Mouse (Mus musculus) CH12.LX (cell line): ENCODE measurements around the gene Rbbp7.

ENCODE experiments used
- CTCF ChIP-seq, 2 experiments: IDR thresholded peaks in 1 of 2; conservative IDR thresholded peaks in 1 of 2; 2 replicates each; pipeline ENCODE4 v1.5.1; 2011 to 2012; ENCODE audit warnings: low read depth in 2 of 2, low read length in 2 of 2, improper control_type of control experiment in 1 of 2, inconsistent platforms in 1 of 2, mild to moderate bottlenecking in 1 of 2, moderate library complexity in 1 of 2
- HCFC1 ChIP-seq: IDR thresholded peaks from 2 replicates; pipeline ENCODE4 v1.6.1; 2012; ENCODE audit warnings: low read depth, mild to moderate bottlenecking, inconsistent platforms, low read length, improper control_type of control experiment
- POLR2A ChIP-seq: IDR thresholded peaks from 2 replicates; pipeline ENCODE4 v1.6.1; 2011; ENCODE audit warnings: low read depth, mild to moderate bottlenecking, improper control_type of control experiment, low read length
- SIN3A ChIP-seq: IDR thresholded peaks from 2 replicates; pipeline ENCODE4 v1.6.1; 2012; ENCODE audit warnings: low read length, improper control_type of control experiment, inconsistent platforms

GRCm38 (mm10) chrX:162788372-162788771, 28.2 kb downstream of the Rbbp7 start:
- TF ChIP-seq HCFC1 = no peak
- no peak for TF ChIP-seq CTCF (conservative IDR thresholded peaks at IDR 0.05 in 1 of 2, IDR thresholded peaks at IDR 0.05 in 1 of 2; ENCODE audit: low read depth in 2 of 2, low read length in 2 of 2)
- TF ChIP-seq POLR2A = 0 out of 2 replicates have a peak, but pooled peaks have one; percentile 15
- TF ChIP-seq SIN3A = no peak
